Mouse (Mus musculus): ENCODE results near the gene Hdhd5. TPM values are rescaled to one million over a fixed set of nuclear protein-coding genes. Genes with fewer than 3 reads are reported as not detected.

Gene Hdhd5
- polyA plus RNA-seq, 1 experiment from 2014 or later = 15.2 TPM

GRCm38 (mm10) chr6:120493374-120494181 is 37.5 kb downstream of the Hdhd5 start, which contains the start of gene Tmem121b:
Gene Tmem121b, minus strand, starts transcription at chr6:120493807.
- Histone ChIP-seq H3K36me3 (ENCODE audit: control insufficient read depth, insufficient read depth, low read length) (no peaks in the 10 kb centered on the region), H3K27ac (ENCODE audit: low read depth, low read length) (0 out of 2 replicates have a peak within 1 kb of the TSS, but pooled peaks have one; percentile 24), H3K27me3 (ENCODE audit: control insufficient read depth, insufficient read depth, low read length) (peaks cover 17% of the 10 kb centered on the region)

GRCm38 (mm10) chr6:120492499-120493373 is 38.4 kb downstream of the Hdhd5 start:
- Histone ChIP-seq H3K36me3 (ENCODE audit: control insufficient read depth, insufficient read depth, low read length) (no peaks in the 10 kb centered on the region), H3K9me3 (ENCODE audit: control insufficient read depth, low read length) (no peaks in the 10 kb centered on the region), H3K27me3 (ENCODE audit: control insufficient read depth, insufficient read depth, low read length) (peaks cover 17% of the 10 kb centered on the region), H3K4me2 (replicated peaks; ENCODE audit: low read depth, low read length) (peak overlapping the region; percentile 99), H3K9ac (ENCODE audit: low read depth, low read length) (peak overlapping the region; percentile 55), H3K4me3 (ENCODE audit: low read length) (peak overlapping the region; percentile 66), H3K4me1 (ENCODE audit: control insufficient read depth, insufficient read depth, low read length) (peaks cover 10% of the 10 kb centered on the region), H3K27ac (ENCODE audit: low read depth, low read length) (no peak overlapping the region)
- under 1% methylated on average over 85 of the region's 95 CpGs for WGBS
- peak; percentile 48 for ATAC-seq (ENCODE audit: low FRiP score, low TSS enrichment)

More at GRCm38 (mm10) chr6:120493374-120494181, 37.5 kb downstream of the Hdhd5 start, which contains the start of gene Tmem121b:
- Histone ChIP-seq H3K4me1 (ENCODE audit: control insufficient read depth, insufficient read depth, low read length) (peaks cover 10% of the 10 kb centered on the region), H3K4me3 (ENCODE audit: low read length) (peak within 1 kb of the TSS; percentile 66), H3K9me3 (ENCODE audit: control insufficient read depth, low read length) (no peaks in the 10 kb centered on the region), H3K4me2 (replicated peaks; ENCODE audit: low read depth, low read length) (peak within 1 kb of the TSS; percentile 99), H3K9ac (ENCODE audit: low read depth, low read length) (peak within 1 kb of the TSS; percentile 55)
- under 1% methylated on average over 68 of the region's 84 CpGs for WGBS
- ATAC-seq (ENCODE audit: low FRiP score, low TSS enrichment) = peak; percentile 83

GRCm38 (mm10) chr6:120491862-120492498 is 39.1 kb downstream of the Hdhd5 start:
- Histone ChIP-seq H3K27ac (ENCODE audit: low read depth, low read length) (no peak overlapping the region), H3K9ac (ENCODE audit: low read depth, low read length) (no peak overlapping the region), H3K27me3 (ENCODE audit: control insufficient read depth, insufficient read depth, low read length) (peaks cover 17% of the 10 kb centered on the region), H3K9me3 (ENCODE audit: control insufficient read depth, low read length) (no peaks in the 10 kb centered on the region), H3K4me1 (ENCODE audit: control insufficient read depth, insufficient read depth, low read length) (peaks cover 10% of the 10 kb centered on the region), H3K4me2 (replicated peaks; ENCODE audit: low read depth, low read length) (peak overlapping the region; percentile 99), H3K4me3 (ENCODE audit: low read length) (peak overlapping the region; percentile 66), H3K36me3 (ENCODE audit: control insufficient read depth, insufficient read depth, low read length) (no peaks in the 10 kb centered on the region)
- ATAC-seq (ENCODE audit: low FRiP score, low TSS enrichment) = no peak
- 8% methylated on average over 22 of the region's 22 CpGs for WGBS

GRCm38 (mm10) chr6:120491064-120491463 is 40.1 kb downstream of the Hdhd5 start:
- no peak overlapping the region for H3K27ac ChIP-seq (ENCODE audit: low read depth, low read length)
- peaks cover 10% of the 10 kb centered on the region for H3K4me1 ChIP-seq (ENCODE audit: control insufficient read depth, insufficient read depth, low read length)
- no peak overlapping the region for H3K4me3 ChIP-seq (ENCODE audit: low read length)
- no peak overlapping the region for H3K4me2 ChIP-seq (replicated peaks; ENCODE audit: low read depth, low read length)
- ATAC-seq (ENCODE audit: low FRiP score, low TSS enrichment) = no peak
- H3K9me3 ChIP-seq (ENCODE audit: control insufficient read depth, low read length) = no peaks in the 10 kb centered on the region
- WGBS = 54% methylated on average over 7 of the region's 7 CpGs
- no peaks in the 10 kb centered on the region for H3K36me3 ChIP-seq (ENCODE audit: control insufficient read depth, insufficient read depth, low read length)
- no peak overlapping the region for H3K9ac ChIP-seq (ENCODE audit: low read depth, low read length)
- peaks cover 17% of the 10 kb centered on the region for H3K27me3 ChIP-seq (ENCODE audit: control insufficient read depth, insufficient read depth, low read length)

- Histone ChIP-seq H3K27ac (ENCODE audit: low read depth, low read length) (no peak overlapping the region), H3K4me1 (ENCODE audit: control insufficient read depth, insufficient read depth, low read length) (peaks cover 10% of the 10 kb centered on the region), H3K4me3 (ENCODE audit: low read length) (no peak overlapping the region), H3K27me3 (ENCODE audit: control insufficient read depth, insufficient read depth, low read length) (peaks cover 17% of the 10 kb centered on the region), H3K4me2 (replicated peaks; ENCODE audit: low read depth, low read length) (no peak overlapping the region), H3K9ac (ENCODE audit: low read depth, low read length) (no peak overlapping the region), H3K9me3 (ENCODE audit: control insufficient read depth, low read length) (no peaks in the 10 kb centered on the region), H3K36me3 (ENCODE audit: control insufficient read depth, insufficient read depth, low read length) (no peaks in the 10 kb centered on the region)
- no peak for ATAC-seq (ENCODE audit: low FRiP score, low TSS enrichment)
- WGBS = 53% methylated on average over 2 of the region's 2 CpGs
Observed at GRCm38 (mm10) chr6:120489461-120489860, 41.7 kb downstream of the Hdhd5 start.

GRCm38 (mm10) chr6:120488647-120489046 is 42.5 kb downstream of the Hdhd5 start:
- no peak for ATAC-seq (ENCODE audit: low FRiP score, low TSS enrichment)
- no peak overlapping the region for H3K9ac ChIP-seq (ENCODE audit: low read depth, low read length)
- H3K4me1 ChIP-seq (ENCODE audit: control insufficient read depth, insufficient read depth, low read length) = peaks cover 10% of the 10 kb centered on the region
- no peak overlapping the region for H3K27ac ChIP-seq (ENCODE audit: low read depth, low read length)
- H3K4me2 ChIP-seq (replicated peaks; ENCODE audit: low read depth, low read length) = no peak overlapping the region
- H3K9me3 ChIP-seq (ENCODE audit: control insufficient read depth, low read length) = no peaks in the 10 kb centered on the region
- WGBS = 68% methylated on average over 3 of the region's 3 CpGs
- H3K4me3 ChIP-seq (ENCODE audit: low read length) = no peak overlapping the region
- no peaks in the 10 kb centered on the region for H3K36me3 ChIP-seq (ENCODE audit: control insufficient read depth, insufficient read depth, low read length)
- peaks cover 17% of the 10 kb centered on the region for H3K27me3 ChIP-seq (ENCODE audit: control insufficient read depth, insufficient read depth, low read length)

- Histone ChIP-seq H3K9ac (ENCODE audit: low read depth, low read length) (no peak overlapping the region), H3K4me3 (ENCODE audit: low read length) (no peak overlapping the region), H3K4me2 (replicated peaks; ENCODE audit: low read depth, low read length) (no peak overlapping the region), H3K36me3 (ENCODE audit: control insufficient read depth, insufficient read depth, low read length) (no peaks in the 10 kb centered on the region), H3K27me3 (ENCODE audit: control insufficient read depth, insufficient read depth, low read length) (no peaks in the 10 kb centered on the region), H3K4me1 (ENCODE audit: control insufficient read depth, insufficient read depth, low read length) (no peaks in the 10 kb centered on the region; the same call in 1 of the 2 replicates), H3K9me3 (ENCODE audit: control insufficient read depth, low read length) (no peaks in the 10 kb centered on the region), H3K27ac (ENCODE audit: low read depth, low read length) (no peak overlapping the region)
- ATAC-seq (ENCODE audit: low FRiP score, low TSS enrichment) = no peak
- 72% methylated on average over 8 of the region's 8 CpGs for WGBS
Observed at GRCm38 (mm10) chr6:120486051-120486510, 45.0 kb downstream of the Hdhd5 start.

GRCm38 (mm10) chr6:120485038-120485437 is 46.1 kb downstream of the Hdhd5 start:
- ATAC-seq (ENCODE audit: low FRiP score, low TSS enrichment) = no peak
- H3K4me1 ChIP-seq (ENCODE audit: control insufficient read depth, insufficient read depth, low read length) = no peaks in the 10 kb centered on the region; the same call in 1 of the 2 replicates
- no peak overlapping the region for H3K27ac ChIP-seq (ENCODE audit: low read depth, low read length)
- no peaks in the 10 kb centered on the region for H3K9me3 ChIP-seq (ENCODE audit: control insufficient read depth, low read length)
- no peaks in the 10 kb centered on the region for H3K27me3 ChIP-seq (ENCODE audit: control insufficient read depth, insufficient read depth, low read length)
- no peak overlapping the region for H3K4me2 ChIP-seq (replicated peaks; ENCODE audit: low read depth, low read length)
- H3K4me3 ChIP-seq (ENCODE audit: low read length) = no peak overlapping the region
- 86% methylated on average over 3 of the region's 3 CpGs for WGBS
- no peak overlapping the region for H3K9ac ChIP-seq (ENCODE audit: low read depth, low read length)
- H3K36me3 ChIP-seq (ENCODE audit: control insufficient read depth, insufficient read depth, low read length) = no peaks in the 10 kb centered on the region

Data from kidney, embryonic 14.5 days (tissue).